Mouse (Mus musculus): Measurements from ENCODE around the gene Mrps9.
"Not testable (repeated sequence)": the region's sequence is repeated elsewhere in the genome, so short reads cannot be mapped to it uniquely, and the experiment has no call there.

Mrps9 gene

GRCm38 (mm10) chr1:42850663-42851397 is at the start of gene Mrps9:
TSS of gene Mrps9 (plus strand) at chr1:42851233.
- peak; percentile 98 for DNase-seq

GRCm38 (mm10) chr1:42813301-42813845 is 37.7 kb upstream of the Mrps9 start:
- DNase-seq, result no peak

- no peak for DNase-seq
Measured at GRCm38 (mm10) chr1:42814798-42815619, 36.0 kb upstream of the Mrps9 start.

- DNase-seq, result no peak
Measured at GRCm38 (mm10) chr1:42851398-42851767, 350 bp downstream of the Mrps9 start.

GRCm38 (mm10) chr1:42851810-42852209 is 777 bp downstream of the Mrps9 start:
- no peak for DNase-seq

GRCm38 (mm10) chr1:42864719-42865250 is 13.8 kb downstream of the Mrps9 start:
- no peak for DNase-seq

GRCm38 (mm10) chr1:42865336-42865939 is 14.4 kb downstream of the Mrps9 start:
- DNase-seq, result no peak

GRCm38 (mm10) chr1:42865986-42866385 is 15.0 kb downstream of the Mrps9 start:
- DNase-seq, result no peak

- DNase-seq, result no peak
Measured at GRCm38 (mm10) chr1:42867188-42867587, 16.2 kb downstream of the Mrps9 start.

- DNase-seq, result no peak
Measured at GRCm38 (mm10) chr1:42874174-42874573, 23.1 kb downstream of the Mrps9 start.

GRCm38 (mm10) chr1:42875271-42875670 is 24.2 kb downstream of the Mrps9 start:
- no peak for DNase-seq

GRCm38 (mm10) chr1:42876463-42877093 is 25.5 kb downstream of the Mrps9 start:
- DNase-seq, result no peak

GRCm38 (mm10) chr1:42877264-42877663 is 26.2 kb downstream of the Mrps9 start:
- DNase-seq, result no peak

GRCm38 (mm10) chr1:42878851-42879250 is 27.8 kb downstream of the Mrps9 start:
- DNase-seq, result no peak

- no peak for DNase-seq
Measured at GRCm38 (mm10) chr1:42882258-42882657, 31.2 kb downstream of the Mrps9 start.

- DNase-seq, result not testable (repeated sequence)
Measured at GRCm38 (mm10) chr1:42883418-42883817, 32.4 kb downstream of the Mrps9 start.

GRCm38 (mm10) chr1:42887835-42888234 is 36.8 kb downstream of the Mrps9 start:
- DNase-seq, result no peak

GRCm38 (mm10) chr1:42888541-42889349 is 37.7 kb downstream of the Mrps9 start:
- DNase-seq, result no peak

GRCm38 (mm10) chr1:42889421-42889887 is 38.4 kb downstream of the Mrps9 start:
- DNase-seq, result no peak

- DNase-seq, result no peak
Measured at GRCm38 (mm10) chr1:42894695-42895094, 43.7 kb downstream of the Mrps9 start.

GRCm38 (mm10) chr1:42905148-42905547 is 54.1 kb downstream of the Mrps9 start:
- DNase-seq, result no peak

GRCm38 (mm10) chr1:42906696-42907095 is 55.7 kb downstream of the Mrps9 start:
- DNase-seq, result no peak
